30 mouse cellular contexts compared by ENCODE assay signal in genomic region chr7:137040646-137041045, GRCm38 (mm10).
A peak's percentile ranks its signal among the peaks of the same experiment; 100 is the strongest.
DNase-seq lines count a peak whose midpoint lies in the region; ATAC-seq lines count a peak whose summit lies in the region.
"Had no signal": no experiment of that assay in that cellular context is flagged by ENCODE, and none has a peak within 500 bp of the region (broad histone marks: within the 10 kb centered on the region; RNA-seq: fewer than 3 reads in every experiment).

No protein-coding gene starts in this region.

- peak; percentile 16 to 25 for DNase-seq in kidney, postnatal 4 days
- no peak for DNase-seq in kidney, adult 18-20 months
- peak; percentile 35 for DNase-seq in embryo, embryonic 11 days
- peak; percentile 45 for DNase-seq in retina, embryonic 14.5 days (ENCODE audit: low spot score)
- no peak for DNase-seq in liver
- DNase-seq: adrenal gland, postnatal 14 days; cerebellum, adult 11 months; cerebellum, adult 9-10 months; cerebellum, postnatal 36 days; forebrain, postnatal 0 days; gastrocnemius, postnatal 14 days; heart, postnatal 14 days; kidney, adult 8-10 months; liver, postnatal 0 days; right cerebral cortex, postnatal 25 days had no signal

- peak overlapping the region; percentile 56; the same call in 1 of the 2 replicates for H3K27ac ChIP-seq in hindbrain, embryonic 13.5 days
- H3K27ac ChIP-seq in hindbrain, embryonic 16.5 days (ENCODE audit: low read depth, low read length), result no peak overlapping the region
- H3K27ac ChIP-seq: embryonic facial prominence, embryonic 10.5 days; embryonic facial prominence, embryonic 15.5 days; forebrain, embryonic 12.5 days; hindbrain, embryonic 10.5 days; layer of hippocampus, adult 2 months; limb, embryonic 13.5 days; liver, embryonic 12.5 days; macrophage; midbrain, embryonic 15.5 days; neural tube, embryonic 12.5 days; stomach, embryonic 15.5 days had no signal

- H3K4me3 ChIP-seq in hindbrain, embryonic 13.5 days, result no peak overlapping the region
- H3K4me3 ChIP-seq in hindbrain, embryonic 16.5 days (ENCODE audit: low read length), result no peak overlapping the region
- H3K4me3 ChIP-seq: embryonic facial prominence, embryonic 10.5 days; embryonic facial prominence, embryonic 15.5 days; forebrain, embryonic 12.5 days; hindbrain, embryonic 10.5 days; layer of hippocampus, adult 2 months; limb, embryonic 13.5 days; liver, embryonic 12.5 days; midbrain, embryonic 15.5 days; neural tube, embryonic 12.5 days; stomach, embryonic 15.5 days had no signal

- no peaks in the 10 kb centered on the region for H3K27me3 ChIP-seq in hindbrain, embryonic 13.5 days
- H3K27me3 ChIP-seq in hindbrain, embryonic 16.5 days (replicated peaks; ENCODE audit: control insufficient read depth, insufficient read depth, low read length), result no peaks in the 10 kb centered on the region
- H3K27me3 ChIP-seq: embryonic facial prominence, embryonic 15.5 days; liver, embryonic 12.5 days; midbrain, embryonic 15.5 days; stomach, embryonic 15.5 days had no signal

- H3K9ac ChIP-seq in hindbrain, embryonic 13.5 days, result peak overlapping the region; percentile 13; the same call in 1 of the 2 replicates
- H3K9ac ChIP-seq in hindbrain, embryonic 16.5 days (ENCODE audit: low read depth, low read length), result no peak overlapping the region
- H3K9ac ChIP-seq: embryonic facial prominence, embryonic 15.5 days; forebrain, embryonic 12.5 days; forebrain, postnatal 0 days; limb, embryonic 13.5 days; liver, embryonic 12.5 days; liver, postnatal 0 days; midbrain, embryonic 15.5 days; neural tube, embryonic 12.5 days; stomach, embryonic 15.5 days had no signal

- no peaks in the 10 kb centered on the region for H3K36me3 ChIP-seq in hindbrain, embryonic 13.5 days
- H3K36me3 ChIP-seq in hindbrain, embryonic 16.5 days (ENCODE audit: control insufficient read depth, insufficient read depth, low read length), result no peaks in the 10 kb centered on the region
- H3K36me3 ChIP-seq: embryonic facial prominence, embryonic 10.5 days; embryonic facial prominence, embryonic 15.5 days; forebrain, embryonic 12.5 days; hindbrain, embryonic 10.5 days; limb, embryonic 13.5 days; liver, embryonic 12.5 days; midbrain, embryonic 15.5 days; neural tube, embryonic 12.5 days; stomach, embryonic 15.5 days had no signal

- no peak overlapping the region for H3K4me2 ChIP-seq in hindbrain, embryonic 13.5 days
- H3K4me2 ChIP-seq in hindbrain, embryonic 16.5 days (ENCODE audit: low read length), result no peak overlapping the region
- H3K4me2 ChIP-seq: embryonic facial prominence, embryonic 15.5 days; forebrain, embryonic 12.5 days; limb, embryonic 13.5 days; liver, embryonic 12.5 days; midbrain, embryonic 15.5 days; neural tube, embryonic 12.5 days; stomach, embryonic 15.5 days had no signal

- peaks cover 40% of the 10 kb centered on the region for H3K4me1 ChIP-seq in hindbrain, embryonic 13.5 days (replicated peaks)
- peaks cover 14% of the 10 kb centered on the region for H3K4me1 ChIP-seq in hindbrain, embryonic 16.5 days (ENCODE audit: control insufficient read depth, insufficient read depth, low read depth, low read length)
- H3K4me1 ChIP-seq: liver, embryonic 12.5 days had no signal

- H3K9me3 ChIP-seq in hindbrain, embryonic 13.5 days, result no peaks in the 10 kb centered on the region
- no peaks in the 10 kb centered on the region for H3K9me3 ChIP-seq in hindbrain, embryonic 16.5 days (ENCODE audit: control insufficient read depth, low read length)
- H3K9me3 ChIP-seq: embryonic facial prominence, embryonic 10.5 days; embryonic facial prominence, embryonic 15.5 days; forebrain, embryonic 12.5 days; hindbrain, embryonic 10.5 days; limb, embryonic 13.5 days; liver, embryonic 12.5 days; midbrain, embryonic 15.5 days; neural tube, embryonic 12.5 days; stomach, embryonic 15.5 days had no signal

- no peak for ATAC-seq in hindbrain, embryonic 13.5 days (ENCODE audit: low FRiP score)
- ATAC-seq in hindbrain, embryonic 16.5 days, result no peak
- ATAC-seq: CD4-positive, CD25-positive, alpha-beta regulatory T cell, adult 4 months; forebrain, postnatal 0 days; liver, embryonic 12.5 days; liver, postnatal 0 days; lung, postnatal 0 days; midbrain, embryonic 15.5 days had no signal

- 23% methylated on average over 8 of the region's 8 CpGs for WGBS in hindbrain, embryonic 13.5 days
- WGBS in hindbrain, embryonic 16.5 days, result 25% methylated on average over 8 of the region's 8 CpGs

Comparison
In these comparisons a context has a peak if more than half of its experiments do, and no peak if none do; other contexts are left out.
1. DNase-seq: peak in kidney, postnatal 4 days (2 of 2), embryo, embryonic 11 days (single experiment) and retina, embryonic 14.5 days (single experiment); none in kidney, adult 18-20 months (single experiment) and liver (single experiment).